Mouse (Mus musculus) bone marrow macrophage, adult 2 months (primary cell): ENCODE data around the gene Meox1.

ENCODE experiments used
- CTCF ChIP-seq: IDR thresholded peaks from 2 replicates; pipeline ENCODE4 v1.5.1; 2012; ENCODE audit warnings: low read depth, mild to moderate bottlenecking, low read length, moderate library complexity
- POLR2A ChIP-seq: IDR thresholded peaks from 2 replicates; pipeline ENCODE4 v1.6.1; 2012; ENCODE audit warnings: mild to moderate bottlenecking, low read depth, low read length, borderline replicate concordance

DNA sequence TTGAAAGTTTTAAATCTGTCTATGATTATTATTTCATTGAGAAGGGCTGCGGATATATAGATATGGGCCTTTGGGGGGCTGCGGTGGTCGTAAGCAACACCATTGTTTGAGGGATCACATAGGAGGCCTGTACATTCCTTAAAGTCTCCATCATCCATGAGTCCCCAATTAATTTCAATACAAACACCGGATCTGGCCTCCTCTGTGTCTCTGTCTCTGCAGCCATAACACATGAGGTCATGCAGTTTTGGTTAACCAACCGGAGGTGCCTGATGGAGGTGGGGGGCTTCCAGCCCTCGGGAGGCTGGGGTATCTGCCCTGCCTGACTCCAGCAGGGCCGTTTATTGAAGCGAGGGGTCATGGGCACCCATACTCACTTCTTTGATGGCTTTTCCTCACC, 63.6 kb downstream of the Meox1 start:
- no peak for TF ChIP-seq CTCF
- no peak for TF ChIP-seq POLR2A
